Mouse (Mus musculus) embryonic facial prominence, embryonic 10.5 days (tissue): ENCODE measurements around the gene Stim1. TPM values are rescaled to one million over a fixed set of nuclear protein-coding genes. Genes with fewer than 3 reads are reported as not detected.

Experiments used
- DNase-seq: peaks from one replicate; pipeline ENCODE4 v3.0.0-alpha.2; 2017; ENCODE audit warnings: low spot score
- H3K27ac ChIP-seq: fragments of 300-500 bp; sonication (generic); replicated peaks from 2 replicates; pipeline ENCODE4 v1.5.1; 2016; ENCODE audit warnings: mild to moderate bottlenecking
- H3K27me3 ChIP-seq: fragments of 300-500 bp; sonication (generic); replicated peaks from 2 replicates; pipeline ENCODE4 v1.6.1; 2016; ENCODE audit warnings: low read depth, mild to moderate bottlenecking; ENCODE audit not compliant: poor library complexity, severe bottlenecking
- H3K36me3 ChIP-seq: fragments of 300-500 bp; sonication (generic); replicated peaks from 2 replicates; pipeline ENCODE4 v1.6.1; 2016; ENCODE audit warnings: mild to moderate bottlenecking, moderate library complexity
- H3K4me1 ChIP-seq: fragments of 300-500 bp; sonication (generic); 2 replicates; pipeline ENCODE4 v1.6.1; 2016
- H3K4me3 ChIP-seq: fragments of 300-500 bp; sonication (generic); 2 replicates; pipeline ENCODE4 v1.5.1; 2016; ENCODE audit warnings: mild to moderate bottlenecking, moderate library complexity
- H3K9me3 ChIP-seq: fragments of 300-500 bp; sonication (generic); 2 replicates; pipeline ENCODE4 v1.6.1; 2016; ENCODE audit warnings: mild to moderate bottlenecking
- WGBS: fragments of 180-500 bp; shearing (Covaris S2); methylation state at CpG from one replicate; pipeline ENCODE4 v1.1.7; 2016; 5-methylcytosine and 5-hydroxymethylcytosine counted together
- polyA plus RNA-seq: library from polyadenylated mRNA; unstranded; fragments of >200 nt; fragmentation: Nextera tagmentation; extraction: Ambion mirVana; gene quantifications from 2 replicates; pipeline ENCODE4 v1.2.1, GENCODE M21; 2016

Gene Stim1
- polyA plus RNA-seq, 1 experiment from 2014 or later, result 14.6 TPM

DNA sequence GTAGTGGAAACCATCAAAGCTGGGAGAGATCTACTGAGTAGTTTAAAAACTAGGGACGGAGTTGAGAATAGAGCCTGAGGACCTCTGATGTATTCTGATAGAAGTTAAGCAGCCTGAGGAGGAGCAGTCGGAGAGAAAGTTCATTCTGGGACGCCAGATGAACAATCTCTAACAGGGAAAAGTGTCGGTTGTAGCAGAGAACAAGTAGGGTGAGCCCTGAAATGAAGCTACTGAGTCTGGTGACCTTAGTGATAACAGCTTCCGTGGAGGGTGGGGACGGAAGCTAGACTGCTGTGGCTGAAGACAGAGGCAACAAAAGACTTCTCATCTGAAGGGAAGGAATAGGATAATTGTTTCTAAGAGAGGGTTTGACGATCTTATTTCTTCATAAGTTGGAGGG lies 47.8 kb downstream of the Stim1 start:
- Histone ChIP-seq H3K9me3 (no peaks in the 10 kb centered on the region), H3K4me3 (no peak overlapping the region), H3K4me1 (peaks cover 20% of the 10 kb centered on the region), H3K27me3 (no peaks in the 10 kb centered on the region), H3K36me3 (no peaks in the 10 kb centered on the region), H3K27ac (no peak overlapping the region)
- DNase-seq, result no peak
- whole genome bisulfite sequencing, result 68% methylated on average over 7 of the region's 7 CpGs

- H3K27me3 ChIP-seq, result no peaks in the 10 kb centered on the region
- 90% methylated on average over 3 of the region's 3 CpGs for WGBS
- no peaks in the 10 kb centered on the region for H3K9me3 ChIP-seq
- H3K4me3 ChIP-seq, result no peak overlapping the region
- peaks cover 15% of the 10 kb centered on the region; the same call in 1 of the 2 replicates for H3K4me1 ChIP-seq
- no peak overlapping the region for H3K27ac ChIP-seq
- no peaks in the 10 kb centered on the region for H3K36me3 ChIP-seq
- DNase-seq, result no peak
These were observed 50.1 kb downstream of the Stim1 start for GRCm38 (mm10) chr7:102317583-102318168.

DNA sequence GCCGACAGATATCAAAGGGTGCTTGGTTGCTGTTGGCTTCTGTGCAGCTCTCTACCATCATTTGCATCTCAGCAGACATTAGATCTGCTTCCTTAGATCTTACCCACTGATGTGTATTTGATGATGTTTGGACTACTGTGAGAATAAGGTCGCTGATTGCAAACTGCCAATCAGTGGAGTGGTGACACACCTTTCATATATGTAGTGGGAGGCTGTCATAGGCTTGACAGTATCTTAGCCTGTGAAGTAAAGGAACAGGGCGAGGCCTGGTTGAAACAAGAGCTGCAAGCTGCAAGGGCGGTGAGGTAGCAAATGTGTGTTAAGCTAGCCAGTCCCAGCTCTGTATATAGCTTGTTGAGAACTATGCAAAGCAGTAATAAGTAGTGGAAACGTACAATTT lies 54.5 kb downstream of the Stim1 start:
- Histone ChIP-seq H3K4me3 (no peak overlapping the region), H3K27ac (no peak overlapping the region), H3K27me3 (no peaks in the 10 kb centered on the region), H3K4me1 (no peaks in the 10 kb centered on the region), H3K36me3 (no peaks in the 10 kb centered on the region), H3K9me3 (no peaks in the 10 kb centered on the region)
- 88% methylated on average over 5 of the region's 5 CpGs for WGBS
- DNase-seq, result no peak

DNA sequence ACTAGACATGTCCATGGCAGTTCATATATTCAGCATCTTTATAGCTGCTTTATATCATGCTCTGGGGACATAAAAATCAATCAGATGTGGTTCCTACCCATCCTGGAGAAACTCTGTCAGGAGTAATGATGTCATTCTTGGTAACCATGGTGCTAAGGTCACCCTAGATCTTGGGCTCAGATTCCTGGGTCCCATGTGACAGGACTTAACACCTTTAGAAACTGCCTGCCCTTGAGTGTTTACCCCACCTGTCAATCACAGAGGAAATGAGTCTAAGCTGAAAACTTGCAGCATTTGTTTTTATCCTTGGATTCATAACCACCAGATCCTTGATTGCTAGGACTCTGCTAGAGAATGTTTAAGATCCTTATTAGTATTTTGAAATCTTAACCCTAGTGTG lies 58.7 kb downstream of the Stim1 start:
- Histone ChIP-seq H3K27ac (no peak overlapping the region), H3K27me3 (no peaks in the 10 kb centered on the region), H3K9me3 (no peaks in the 10 kb centered on the region), H3K36me3 (no peaks in the 10 kb centered on the region), H3K4me3 (no peak overlapping the region), H3K4me1 (no peaks in the 10 kb centered on the region)
- DNase-seq, result no peak

- WGBS, result 92% methylated on average over 5 of the region's 5 CpGs
- Histone ChIP-seq H3K4me3 (no peak overlapping the region), H3K9me3 (no peaks in the 10 kb centered on the region), H3K4me1 (no peaks in the 10 kb centered on the region), H3K36me3 (no peaks in the 10 kb centered on the region), H3K27ac (no peak overlapping the region), H3K27me3 (no peaks in the 10 kb centered on the region)
- DNase-seq, result no peak
These were observed 62.7 kb downstream of the Stim1 start for GRCm38 (mm10) chr7:102330270-102330669.

DNA sequence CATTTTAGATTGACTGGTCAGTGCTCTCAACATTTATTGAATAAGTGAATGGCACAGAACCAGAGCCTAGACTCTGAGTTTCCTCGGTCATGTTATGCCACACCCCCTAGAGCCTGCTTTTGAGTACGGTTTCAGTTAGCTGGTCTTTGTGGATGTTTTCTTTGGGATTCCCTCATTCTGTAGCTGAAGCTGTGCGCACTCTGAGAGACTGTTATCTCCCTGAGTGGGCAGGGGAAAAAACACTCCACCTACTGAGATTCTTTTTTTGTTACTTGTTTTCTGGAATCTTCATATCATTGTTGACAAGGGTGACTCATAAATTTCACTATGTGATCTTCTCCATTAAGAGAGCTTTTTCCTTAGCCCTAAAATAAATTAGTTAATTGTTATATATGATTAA lies 63.9 kb downstream of the Stim1 start:
- Histone ChIP-seq H3K36me3 (no peaks in the 10 kb centered on the region), H3K27ac (no peak overlapping the region), H3K27me3 (no peaks in the 10 kb centered on the region), H3K9me3 (no peaks in the 10 kb centered on the region), H3K4me3 (no peak overlapping the region), H3K4me1 (no peaks in the 10 kb centered on the region)
- no peak for DNase-seq
- 51% methylated on average over 3 of the region's 3 CpGs for WGBS

- Histone ChIP-seq H3K27me3 (no peaks in the 10 kb centered on the region), H3K4me3 (no peak overlapping the region), H3K36me3 (no peaks in the 10 kb centered on the region), H3K4me1 (no peaks in the 10 kb centered on the region), H3K9me3 (no peaks in the 10 kb centered on the region), H3K27ac (no peak overlapping the region)
- DNase-seq, result no peak
- 68% methylated on average over 4 of the region's 4 CpGs for WGBS
These were observed 66.1 kb downstream of the Stim1 start for GRCm38 (mm10) chr7:102333741-102334140.

- no peaks in the 10 kb centered on the region for H3K9me3 ChIP-seq
- 95% methylated on average over 5 of the region's 5 CpGs for whole genome bisulfite sequencing
- no peak for DNase-seq
- no peak overlapping the region for H3K27ac ChIP-seq
- no peak overlapping the region for H3K4me3 ChIP-seq
- no peaks in the 10 kb centered on the region for H3K4me1 ChIP-seq
- H3K36me3 ChIP-seq, result no peaks in the 10 kb centered on the region
- no peaks in the 10 kb centered on the region for H3K27me3 ChIP-seq
These were observed 69.7 kb downstream of the Stim1 start for GRCm38 (mm10) chr7:102337326-102337725.

DNA sequence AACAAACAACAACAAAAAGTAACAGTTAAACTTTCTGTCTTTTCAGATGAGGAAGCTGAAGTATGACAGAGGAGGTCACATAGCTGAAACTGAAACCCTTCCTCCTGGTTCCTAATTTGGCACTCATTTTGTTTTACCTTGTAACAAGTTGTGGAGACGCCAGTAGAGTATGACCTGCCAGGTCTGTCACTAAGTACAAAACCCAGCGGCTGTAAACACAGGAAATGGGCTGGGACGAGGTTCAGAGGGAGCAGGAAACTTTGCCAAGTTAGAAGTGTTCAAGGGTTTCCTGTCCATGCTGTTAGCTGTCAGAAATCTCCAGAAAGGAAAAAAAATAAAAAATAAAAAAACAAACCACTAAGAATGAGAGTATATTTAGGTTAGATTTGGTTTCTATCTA lies 70.3 kb downstream of the Stim1 start:
- no peaks in the 10 kb centered on the region for H3K27me3 ChIP-seq
- no peaks in the 10 kb centered on the region for H3K9me3 ChIP-seq
- WGBS, result 44% methylated on average over 3 of the region's 3 CpGs

DNA sequence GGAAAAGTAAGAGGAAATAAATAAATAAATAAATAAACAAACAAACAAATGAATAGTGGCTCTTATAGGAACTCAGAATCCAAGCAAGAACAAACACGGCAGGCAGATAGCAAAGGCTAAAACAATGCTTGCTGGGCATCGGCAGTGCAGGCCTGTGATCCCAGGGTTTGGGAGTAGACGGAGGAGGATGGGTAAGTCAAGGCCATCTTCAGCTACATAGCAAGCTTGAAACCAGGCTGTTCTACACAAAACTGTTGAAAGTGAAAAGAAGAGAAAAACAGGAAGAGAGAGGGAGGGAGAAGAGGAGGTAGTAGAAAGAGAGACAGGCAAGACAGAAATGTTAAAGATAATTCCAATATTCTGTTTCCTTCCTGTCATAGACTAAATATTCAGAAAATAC lies 71.3 kb downstream of the Stim1 start:
- Histone ChIP-seq H3K9me3 (no peaks in the 10 kb centered on the region), H3K4me1 (no peaks in the 10 kb centered on the region)
- no peak for DNase-seq

More for the DNA sequence above, 70.3 kb downstream of the Stim1 start:
- Histone ChIP-seq H3K4me3 (no peak overlapping the region), H3K4me1 (no peaks in the 10 kb centered on the region), H3K27ac (no peak overlapping the region), H3K36me3 (no peaks in the 10 kb centered on the region)
- DNase-seq, result no peak

DNA sequence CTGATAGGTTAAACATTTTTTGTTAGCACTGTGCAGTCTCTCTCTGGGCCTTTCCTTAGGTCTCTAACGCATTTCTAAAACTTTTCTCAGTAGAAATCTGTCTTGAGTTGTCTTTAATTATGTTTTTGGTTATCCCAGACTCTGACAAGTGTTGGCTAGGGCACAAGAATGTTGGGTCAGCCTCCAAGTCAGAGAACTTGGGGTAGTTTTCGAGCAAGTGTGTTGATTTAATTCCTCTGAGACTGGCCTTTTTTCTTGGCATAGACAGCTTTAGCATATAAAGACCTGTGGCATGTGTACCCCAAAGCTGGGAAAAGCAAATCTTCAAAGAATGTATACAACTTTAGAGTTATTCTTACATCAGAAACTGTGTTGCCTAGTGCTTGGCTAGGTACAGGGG lies 78.3 kb downstream of the Stim1 start:
- H3K27me3 ChIP-seq, result no peaks in the 10 kb centered on the region
- no peaks in the 10 kb centered on the region for H3K4me1 ChIP-seq
- no peak overlapping the region for H3K4me3 ChIP-seq
- DNase-seq, result no peak
- no peaks in the 10 kb centered on the region for H3K36me3 ChIP-seq
- WGBS, result 69% methylated on average over 2 of the region's 2 CpGs
- H3K9me3 ChIP-seq, result no peaks in the 10 kb centered on the region
- H3K27ac ChIP-seq, result no peak overlapping the region

More for the DNA sequence above, 71.3 kb downstream of the Stim1 start:
- H3K36me3 ChIP-seq, result no peaks in the 10 kb centered on the region
- 89% methylated on average over 3 of the region's 3 CpGs for WGBS
- H3K27me3 ChIP-seq, result no peaks in the 10 kb centered on the region
- no peak overlapping the region for H3K27ac ChIP-seq
- no peak overlapping the region for H3K4me3 ChIP-seq

- Histone ChIP-seq H3K9me3 (no peaks in the 10 kb centered on the region), H3K27ac (no peak overlapping the region), H3K4me3 (no peak overlapping the region), H3K4me1 (no peaks in the 10 kb centered on the region), H3K36me3 (no peaks in the 10 kb centered on the region), H3K27me3 (no peaks in the 10 kb centered on the region)
- 78% methylated on average over 3 of the region's 3 CpGs for WGBS
- no peak for DNase-seq
These were observed 79.7 kb downstream of the Stim1 start for GRCm38 (mm10) chr7:102347327-102347726.

DNA sequence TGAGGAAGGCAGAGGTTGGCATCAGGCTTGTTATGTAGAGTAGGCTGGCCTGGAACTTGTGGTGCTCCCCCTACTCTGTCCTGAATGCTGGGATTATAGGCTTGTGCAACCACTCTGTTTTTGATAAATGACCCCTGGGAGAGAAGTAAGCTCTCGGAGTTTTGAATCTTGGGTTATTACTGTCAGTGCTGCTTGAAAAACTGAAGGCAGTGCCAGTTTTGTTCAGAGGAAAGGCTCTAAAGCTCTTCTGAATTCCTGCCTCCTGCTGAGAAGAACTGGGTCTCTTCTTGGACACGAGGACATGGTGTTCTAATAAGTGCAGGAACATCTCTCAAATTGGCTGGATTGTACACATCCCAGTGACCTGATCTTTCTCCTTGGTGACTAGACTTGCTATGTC lies 81.1 kb downstream of the Stim1 start:
- H3K9me3 ChIP-seq, result no peaks in the 10 kb centered on the region
- no peak for DNase-seq
- WGBS, result 78% methylated on average over 2 of the region's 2 CpGs
- no peaks in the 10 kb centered on the region for H3K36me3 ChIP-seq
- H3K4me1 ChIP-seq, result no peaks in the 10 kb centered on the region
- H3K27ac ChIP-seq, result no peak overlapping the region
- H3K27me3 ChIP-seq, result no peaks in the 10 kb centered on the region
- no peak overlapping the region for H3K4me3 ChIP-seq

DNA sequence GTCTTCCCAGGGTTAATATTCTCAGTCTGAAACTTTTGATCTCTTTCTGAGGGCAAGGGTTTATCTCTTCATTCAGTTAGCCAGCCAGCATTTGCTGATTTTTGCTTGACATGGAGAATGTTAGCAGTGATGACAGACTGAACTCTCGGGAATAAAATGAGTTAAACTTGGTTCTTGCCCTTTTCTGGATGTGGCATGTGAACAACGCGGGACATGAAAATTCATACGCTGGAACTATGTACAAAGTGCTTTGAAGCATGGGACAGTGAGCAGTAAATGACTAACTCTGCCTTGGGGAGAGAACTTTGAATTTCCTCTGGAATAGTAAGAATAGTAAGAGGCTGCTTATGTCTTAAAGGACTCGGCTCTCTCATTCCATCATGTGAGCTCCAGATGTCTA lies 81.6 kb downstream of the Stim1 start:
- no peaks in the 10 kb centered on the region; the same call in 1 of the 2 replicates for H3K4me1 ChIP-seq
- WGBS, result 82% methylated on average over 5 of the region's 5 CpGs

More for the DNA sequence above, 81.6 kb downstream of the Stim1 start:
- Histone ChIP-seq H3K27me3 (no peaks in the 10 kb centered on the region), H3K4me3 (no peak overlapping the region), H3K27ac (no peak overlapping the region), H3K36me3 (no peaks in the 10 kb centered on the region), H3K9me3 (no peaks in the 10 kb centered on the region)
- no peak for DNase-seq
